Mouse (Mus musculus): ENCODE measurements around the gene Zbed4. TPM values are rescaled to one million over a fixed set of nuclear protein-coding genes. Genes with fewer than 3 reads are reported as not detected.
"Not testable (repeated sequence)": the region's sequence is repeated elsewhere in the genome, so short reads cannot be mapped to it uniquely, and the experiment has no call there.

Zbed4 gene
- 10.5 and 13.3 TPM in 2 replicates for polyA plus RNA-seq (2015; fragmentation: Nextera tagmentation; extraction: Ambion mirVana)

DNA sequence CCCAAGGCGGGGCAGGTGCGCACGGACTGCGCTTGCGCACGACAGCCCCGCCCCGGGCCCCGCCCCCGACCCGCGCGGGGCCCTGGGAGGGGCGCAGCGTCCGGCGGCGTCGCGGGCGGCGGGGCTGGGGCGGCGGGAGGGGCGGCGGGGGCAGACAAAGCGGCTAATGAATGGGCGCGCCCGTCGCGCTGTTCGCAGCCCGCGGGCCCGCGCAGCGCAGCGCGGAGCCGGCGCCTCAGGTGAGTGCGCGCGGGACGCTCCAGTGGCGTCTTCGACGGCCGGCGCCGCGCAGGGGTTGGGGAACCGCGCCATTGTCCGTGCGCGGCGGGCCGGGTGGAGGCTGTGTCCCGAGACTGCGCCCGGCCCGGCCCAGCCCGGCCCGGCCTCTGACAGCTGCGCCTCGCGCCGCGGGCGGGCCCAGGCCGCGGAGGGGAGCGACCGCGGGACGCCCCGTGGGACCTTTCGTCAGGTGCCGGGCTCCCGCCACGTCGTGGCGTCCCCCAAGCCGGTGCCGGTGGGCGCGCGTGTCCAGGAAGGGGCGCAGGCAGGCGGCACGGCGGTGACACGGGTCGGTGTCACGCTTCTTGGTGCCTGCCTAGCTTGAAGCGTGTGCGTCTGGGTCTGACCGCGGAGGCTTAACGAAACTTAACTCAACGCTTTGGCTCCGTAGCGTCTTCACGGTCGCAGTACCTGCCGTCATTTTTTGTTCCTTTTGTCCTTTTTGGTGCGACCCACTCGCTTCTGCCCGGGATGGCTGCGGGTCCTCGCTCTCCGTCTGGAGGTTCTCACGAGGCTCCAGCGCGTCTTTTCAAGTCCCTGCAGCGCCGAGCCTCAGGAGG lies at the start of gene Zbed4:
Gene Zbed4, plus strand, starts transcription at position 97 of the 839 bp plus-strand sequence.
- Histone ChIP-seq H3K4me1 (replicated peaks) (peaks cover 39% of the 10 kb centered on the region), H3K4me3 (replicated peaks) (peak within 1 kb of the TSS; percentile 89), H3K9ac (peak within 1 kb of the TSS; percentile 96), H3K27ac (peak within 1 kb of the TSS; percentile 97), H3K9me3 (replicated peaks) (no peaks in the 10 kb centered on the region), H3K27me3 (no peaks in the 10 kb centered on the region), H3K4me2 (peak within 1 kb of the TSS; percentile 96), H3K36me3 (peaks cover 18% of the 10 kb centered on the region)
- DNase-seq = no peak
- under 1% methylated on average over 81 of the region's 119 CpGs for WGBS (ENCODE audit: insufficient replicate concordance)
- ATAC-seq (ENCODE audit: low read depth) = peak; percentile 57

DNA sequence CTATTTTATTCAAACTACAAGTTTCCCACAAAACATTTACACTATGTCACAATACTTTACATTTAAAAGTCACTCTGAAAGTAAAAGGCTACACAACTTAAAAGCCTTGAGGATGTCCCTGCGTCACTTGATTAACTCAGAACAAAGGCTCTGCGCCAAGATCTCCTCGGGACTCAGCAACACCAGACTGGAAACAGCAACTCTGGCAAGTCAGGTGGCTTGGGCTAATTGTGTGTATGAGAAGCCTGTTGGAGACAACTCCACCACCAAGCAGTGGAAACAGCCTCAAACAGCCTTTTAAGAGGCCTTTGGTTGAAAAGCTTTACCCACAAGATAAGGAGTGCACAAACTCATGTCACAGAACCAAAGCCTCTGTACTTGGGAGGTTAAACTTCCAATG lies 49.0 kb upstream of the Zbed4 start:
- Histone ChIP-seq H3K27me3 (no peaks in the 10 kb centered on the region), H3K4me3 (replicated peaks) (no peak overlapping the region), H3K36me3 (peaks cover 98% of the 10 kb centered on the region), H3K4me1 (replicated peaks) (no peaks in the 10 kb centered on the region), H3K9ac (no peak overlapping the region), H3K27ac (no peak overlapping the region), H3K4me2 (no peak overlapping the region), H3K9me3 (replicated peaks) (no peaks in the 10 kb centered on the region)
- whole genome bisulfite sequencing (ENCODE audit: insufficient replicate concordance) = 85% methylated on average over 3 of the region's 3 CpGs
- DNase-seq (no peak), ATAC-seq (ENCODE audit: low read depth) (no peak)

- Histone ChIP-seq H3K9ac (no peak overlapping the region), H3K36me3 (peaks cover 99% of the 10 kb centered on the region), H3K27ac (no peak overlapping the region), H3K4me2 (no peak overlapping the region), H3K9me3 (replicated peaks) (no peaks in the 10 kb centered on the region), H3K4me1 (replicated peaks) (no peaks in the 10 kb centered on the region), H3K4me3 (replicated peaks) (no peak overlapping the region), H3K27me3 (no peaks in the 10 kb centered on the region)
- ATAC-seq (ENCODE audit: low read depth) (no peak), DNase-seq (no peak)
- 48% methylated on average over 1 of the region's 1 CpGs for WGBS (ENCODE audit: insufficient replicate concordance)
Observed at GRCm38 (mm10) chr15:88704284-88704683, 47.2 kb upstream of the Zbed4 start.

DNA sequence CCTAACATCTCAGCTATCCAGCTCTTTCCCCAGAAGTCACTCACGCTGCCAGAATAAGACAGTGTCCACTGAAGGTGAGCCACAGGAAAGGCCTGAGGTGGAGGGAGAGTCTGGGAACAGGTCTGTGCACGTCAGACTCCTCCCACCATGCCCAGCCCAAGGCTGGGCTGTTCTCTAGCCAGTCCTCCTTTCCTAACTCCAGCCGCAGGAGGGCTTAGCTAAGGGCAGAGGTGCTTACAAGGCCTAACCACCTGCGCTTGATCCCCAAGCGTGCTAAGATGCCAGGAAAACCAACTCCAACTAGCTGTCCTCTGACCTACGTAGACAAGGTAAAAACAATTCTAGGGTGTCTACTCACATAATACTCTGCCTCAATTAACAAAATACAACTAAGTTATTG lies 45.1 kb upstream of the Zbed4 start:
- no peak overlapping the region for H3K4me2 ChIP-seq
- no peak overlapping the region for H3K4me3 ChIP-seq (replicated peaks)
- H3K27me3 ChIP-seq = no peaks in the 10 kb centered on the region
- no peak overlapping the region for H3K27ac ChIP-seq
- no peak for ATAC-seq (ENCODE audit: low read depth)
- no peak overlapping the region for H3K9ac ChIP-seq
- 84% methylated on average over 6 of the region's 6 CpGs for WGBS (ENCODE audit: insufficient replicate concordance)
- H3K9me3 ChIP-seq (replicated peaks) = no peaks in the 10 kb centered on the region
- DNase-seq = no peak
- no peaks in the 10 kb centered on the region for H3K4me1 ChIP-seq (replicated peaks)
- peaks cover 99% of the 10 kb centered on the region for H3K36me3 ChIP-seq

- H3K4me3 ChIP-seq (replicated peaks); H3K4me2 ChIP-seq; H3K27ac ChIP-seq; DNase-seq; H3K9ac ChIP-seq; H3K27me3 ChIP-seq; H3K9me3 ChIP-seq (replicated peaks); ATAC-seq (ENCODE audit: low read depth); H3K4me1 ChIP-seq (replicated peaks): not testable (repeated sequence)
- H3K36me3 ChIP-seq = peaks cover 99% of the 10 kb centered on the region
- WGBS (ENCODE audit: insufficient replicate concordance) = 78% methylated on average over 13 of the region's 13 CpGs
Observed at GRCm38 (mm10) chr15:88706987-88707386, 44.5 kb upstream of the Zbed4 start.

GRCm38 (mm10) chr15:88708204-88708603 lies 43.3 kb upstream of the Zbed4 start:
- H3K9me3 ChIP-seq (replicated peaks) = no peaks in the 10 kb centered on the region
- H3K27me3 ChIP-seq = no peaks in the 10 kb centered on the region
- H3K36me3 ChIP-seq = peaks cover 100% of the 10 kb centered on the region
- H3K4me1 ChIP-seq (replicated peaks) = no peaks in the 10 kb centered on the region
- H3K4me3 ChIP-seq (replicated peaks) = no peak overlapping the region
- ATAC-seq (ENCODE audit: low read depth) (no peak), DNase-seq (no peak)
- no peak overlapping the region for H3K9ac ChIP-seq
- H3K4me2 ChIP-seq = no peak overlapping the region
- no peak overlapping the region for H3K27ac ChIP-seq
- 90% methylated on average over 5 of the region's 5 CpGs for WGBS (ENCODE audit: insufficient replicate concordance)

DNA sequence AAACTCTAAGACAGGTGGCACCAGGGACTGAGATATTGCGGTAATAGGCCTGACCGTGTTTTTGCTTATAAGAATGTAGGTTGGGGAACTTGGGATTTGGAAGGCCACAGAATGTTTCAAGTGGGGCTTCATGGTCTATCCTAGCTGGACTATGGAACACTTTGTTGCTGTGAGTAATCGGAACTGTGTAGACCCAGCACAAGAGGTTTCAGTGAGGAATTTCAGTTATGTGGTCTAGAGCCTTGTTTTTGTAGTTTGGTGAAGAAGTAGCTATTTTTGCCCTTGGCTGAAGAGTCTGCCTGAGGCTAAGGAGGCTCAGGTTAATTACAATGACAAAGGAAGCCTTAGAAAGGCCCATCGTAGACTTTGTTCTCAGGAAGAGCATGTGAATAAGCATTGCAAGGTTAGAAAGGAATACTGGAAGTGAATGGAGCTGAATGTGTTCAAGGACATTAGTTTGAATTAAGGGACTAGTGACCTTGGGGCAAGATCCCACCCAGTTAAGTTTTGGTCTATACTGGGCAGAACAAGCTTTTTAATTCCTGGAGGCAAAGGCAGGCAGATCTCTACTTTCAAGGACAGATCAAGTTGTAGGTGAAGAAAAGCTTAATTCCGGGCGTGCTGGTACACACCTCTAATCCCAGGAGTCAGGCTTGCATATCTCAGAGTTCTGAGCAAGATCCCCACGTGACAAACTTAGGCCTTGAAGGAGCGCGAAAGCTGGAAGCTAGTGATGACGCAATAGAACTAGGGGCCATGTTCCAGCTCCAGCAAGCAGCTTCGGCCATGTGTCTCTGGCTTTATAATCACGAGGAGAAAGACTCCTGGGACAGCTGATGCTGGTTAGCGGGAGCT lies 42.6 kb upstream of the Zbed4 start:
- ATAC-seq (ENCODE audit: low read depth) (no peak), DNase-seq (no peak)
- no peaks in the 10 kb centered on the region for H3K4me1 ChIP-seq (replicated peaks)
- H3K9me3 ChIP-seq (replicated peaks) = no peaks in the 10 kb centered on the region
- 88% methylated on average over 13 of the region's 13 CpGs for WGBS (ENCODE audit: insufficient replicate concordance)
- no peak overlapping the region for H3K27ac ChIP-seq
- no peak overlapping the region for H3K4me2 ChIP-seq
- H3K4me3 ChIP-seq (replicated peaks) = no peak overlapping the region
- H3K36me3 ChIP-seq = peaks cover 100% of the 10 kb centered on the region
- H3K27me3 ChIP-seq = no peaks in the 10 kb centered on the region
- no peak overlapping the region for H3K9ac ChIP-seq

DNA sequence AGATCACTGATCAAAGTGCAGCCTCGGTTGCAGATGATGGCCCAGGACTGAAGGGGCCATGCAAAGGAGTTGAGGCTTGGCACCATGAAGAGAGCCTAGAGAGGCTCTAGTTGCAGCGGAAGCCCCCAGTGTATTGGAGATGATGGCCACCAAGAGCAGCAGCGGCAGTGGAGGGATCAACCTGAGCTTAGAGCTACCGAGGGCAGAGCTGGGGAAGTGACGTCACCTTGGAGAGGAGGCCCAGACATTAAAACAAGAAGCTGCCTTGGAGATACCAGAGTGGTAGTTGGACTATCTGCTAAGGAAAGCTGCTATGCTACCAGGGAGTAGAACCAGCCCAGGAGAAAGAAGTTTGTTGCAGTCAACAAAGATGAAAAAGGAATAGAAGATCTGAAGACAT lies 41.6 kb upstream of the Zbed4 start:
- H3K4me2 ChIP-seq = no peak overlapping the region
- ATAC-seq (ENCODE audit: low read depth) (no peak), DNase-seq (no peak)
- WGBS (ENCODE audit: insufficient replicate concordance) = 88% methylated on average over 5 of the region's 5 CpGs
- no peaks in the 10 kb centered on the region for H3K4me1 ChIP-seq (replicated peaks)
- H3K4me3 ChIP-seq (replicated peaks) = no peak overlapping the region
- H3K9me3 ChIP-seq (replicated peaks) = no peaks in the 10 kb centered on the region
- H3K27me3 ChIP-seq = no peaks in the 10 kb centered on the region
- no peak overlapping the region for H3K27ac ChIP-seq
- H3K9ac ChIP-seq = no peak overlapping the region
- H3K36me3 ChIP-seq = peaks cover 100% of the 10 kb centered on the region

DNA sequence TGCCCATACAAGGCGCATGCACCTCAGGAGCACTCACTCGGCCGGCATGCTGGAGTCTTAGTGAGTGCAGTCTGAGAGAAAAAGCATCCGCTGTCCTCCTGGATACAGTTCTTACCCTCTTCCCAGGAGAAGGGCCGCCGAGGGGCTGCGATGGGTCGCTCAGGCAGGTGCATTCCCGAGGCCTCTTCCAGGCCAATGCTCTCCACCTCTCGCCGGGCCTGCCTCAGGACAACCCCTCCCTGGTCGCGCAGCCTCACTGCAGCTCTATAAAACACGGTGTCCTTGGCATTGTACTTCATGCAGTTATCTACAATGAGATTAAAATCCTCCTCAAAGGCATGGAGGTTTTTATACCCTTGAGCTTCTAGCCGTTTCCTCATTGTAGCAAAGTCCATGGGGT lies 39.0 kb upstream of the Zbed4 start:
- Histone ChIP-seq H3K4me1 (replicated peaks) (no peaks in the 10 kb centered on the region), H3K9me3 (replicated peaks) (no peaks in the 10 kb centered on the region), H3K27me3 (no peaks in the 10 kb centered on the region), H3K4me3 (replicated peaks) (no peak overlapping the region), H3K4me2 (no peak overlapping the region), H3K36me3 (peaks cover 100% of the 10 kb centered on the region), H3K9ac (no peak overlapping the region), H3K27ac (no peak overlapping the region)
- WGBS (ENCODE audit: insufficient replicate concordance) = 89% methylated on average over 15 of the region's 15 CpGs
- ATAC-seq (ENCODE audit: low read depth) (no peak), DNase-seq (no peak)

- H3K27ac ChIP-seq = no peak overlapping the region
Observed at GRCm38 (mm10) chr15:88714021-88714589, 37.4 kb upstream of the Zbed4 start.

DNA sequence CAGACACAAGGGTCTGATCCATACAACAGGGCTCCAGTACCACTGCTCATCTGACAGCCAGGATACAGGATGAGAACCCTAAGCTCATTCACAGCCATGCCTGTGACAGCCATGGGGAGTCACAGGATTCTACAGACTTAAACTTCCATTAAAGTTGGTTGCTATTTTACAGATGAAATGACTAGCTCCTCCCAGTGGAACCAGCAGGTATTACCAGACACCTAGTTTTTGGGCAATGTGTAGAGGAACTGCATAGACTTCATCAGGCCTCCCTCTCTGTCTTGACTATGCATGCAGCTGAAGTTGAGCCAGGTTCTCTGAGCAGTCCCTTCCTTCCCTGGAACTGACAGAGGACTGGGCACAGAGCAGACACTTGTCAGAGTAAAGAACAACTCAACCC lies 35.1 kb upstream of the Zbed4 start:
- Histone ChIP-seq H3K27me3 (no peaks in the 10 kb centered on the region), H3K4me3 (replicated peaks) (no peak overlapping the region), H3K9ac (no peak overlapping the region), H3K9me3 (replicated peaks) (no peaks in the 10 kb centered on the region), H3K27ac (no peak overlapping the region), H3K4me1 (replicated peaks) (0 out of 2 replicates have a peak, but pooled peaks cover 4% of the 10 kb centered on the region), H3K36me3 (peaks cover 98% of the 10 kb centered on the region), H3K4me2 (no peak overlapping the region)
- ATAC-seq (ENCODE audit: low read depth) (0 out of 2 replicates have a peak, but pooled peaks have one; percentile 10), DNase-seq (no peak)

More at GRCm38 (mm10) chr15:88714021-88714589, 37.4 kb upstream of the Zbed4 start:
- DNase-seq = no peak
- Histone ChIP-seq H3K9ac (no peak overlapping the region), H3K4me2 (no peak overlapping the region), H3K4me3 (replicated peaks) (no peak overlapping the region), H3K27me3 (no peaks in the 10 kb centered on the region), H3K4me1 (replicated peaks) (0 out of 2 replicates have a peak, but pooled peaks cover 4% of the 10 kb centered on the region), H3K36me3 (peaks cover 99% of the 10 kb centered on the region), H3K9me3 (replicated peaks) (no peaks in the 10 kb centered on the region)
- WGBS (ENCODE audit: insufficient replicate concordance) = 81% methylated on average over 6 of the region's 6 CpGs
- no peak for ATAC-seq (ENCODE audit: low read depth)
